ENCODE assay signal across 8 mouse cellular contexts in genomic region chr9:53247953-53248397, GRCm38 (mm10). TPM values are rescaled to one million over a fixed set of nuclear protein-coding genes. Genes with fewer than 3 reads are reported as not detected.
A peak's percentile ranks its signal among the peaks of the same experiment; 100 is the strongest.
DNase-seq lines count a peak whose midpoint lies in the region; ATAC-seq lines count a peak whose summit lies in the region.

Gene Ddx10 (minus strand): TSS chr9:53248053.

- 0 out of 2 replicates have a peak, but pooled peaks cover 2% of the 10 kb centered on the region for H3K4me1 ChIP-seq in brown adipose tissue, adult 24 weeks (ENCODE audit: control insufficient read depth, insufficient read depth, insufficient read length, low read length)
- peaks cover 15% of the 10 kb centered on the region for H3K4me1 ChIP-seq in heart, embryonic 13.5 days
- peaks cover 24% of the 10 kb centered on the region for H3K4me1 ChIP-seq in liver, embryonic 12.5 days
- H3K4me1 ChIP-seq in stomach, embryonic 15.5 days = peaks cover 5% of the 10 kb centered on the region

- under 1% methylated on average over 35 of the region's 35 CpGs for WGBS in heart, embryonic 13.5 days
- under 1% methylated on average over 35 of the region's 35 CpGs for WGBS in liver, embryonic 12.5 days (ENCODE audit: insufficient replicate concordance)
- under 1% methylated on average over 35 of the region's 35 CpGs for WGBS in stomach, embryonic 15.5 days

- peak; percentile 93 for ATAC-seq in heart, embryonic 13.5 days (ENCODE audit: extremely low read depth, insufficient number of reproducible peaks, low FRiP score, low TSS enrichment)
- peak; percentile 99 for ATAC-seq in liver, embryonic 12.5 days
- ATAC-seq in stomach, embryonic 15.5 days (ENCODE audit: insufficient read depth, low FRiP score, low read depth) = peak; percentile 99

- peak; percentile 100 for DNase-seq in CD4-positive, CD25-positive, alpha-beta regulatory T cell, adult 2 months (ENCODE audit: low read depth, low spot score)
- peak; percentile 67 for DNase-seq in fat pad, adult 2 months (ENCODE audit: extremely low read depth, low read depth, low spot score)
- DNase-seq in kidney, postnatal 10 days = peak; percentile 98
- peak; percentile 98 for DNase-seq in natural killer cell, adult 2 months (ENCODE audit: low spot score in 2 of 2)

- H3K4me2 ChIP-seq in heart, embryonic 13.5 days = peak within 1 kb of the TSS; percentile 98
- H3K4me2 ChIP-seq in liver, embryonic 12.5 days = peak within 1 kb of the TSS; percentile 97
- peak within 1 kb of the TSS; percentile 91 for H3K4me2 ChIP-seq in stomach, embryonic 15.5 days

- no peak within 1 kb of the TSS for H3K27ac ChIP-seq in brown adipose tissue, adult 24 weeks (replicated peaks; ENCODE audit: low read depth, low read length)
- no peak within 1 kb of the TSS for H3K27ac ChIP-seq in heart, embryonic 13.5 days (replicated peaks)
- peak within 1 kb of the TSS; percentile 30; the same call in 1 of the 2 replicates for H3K27ac ChIP-seq in liver, embryonic 12.5 days
- H3K27ac ChIP-seq in stomach, embryonic 15.5 days = no peak within 1 kb of the TSS

- peak within 1 kb of the TSS; percentile 90 for H3K9ac ChIP-seq in heart, embryonic 13.5 days
- H3K9ac ChIP-seq in liver, embryonic 12.5 days = peak within 1 kb of the TSS; percentile 81
- peak within 1 kb of the TSS; percentile 77 for H3K9ac ChIP-seq in stomach, embryonic 15.5 days

- peak within 1 kb of the TSS; percentile 72 for H3K4me3 ChIP-seq in brown adipose tissue, adult 24 weeks (ENCODE audit: insufficient read depth, low read depth, low read length)
- peak within 1 kb of the TSS; percentile 95 for H3K4me3 ChIP-seq in heart, embryonic 13.5 days
- H3K4me3 ChIP-seq in liver, embryonic 12.5 days = peak within 1 kb of the TSS; percentile 89
- H3K4me3 ChIP-seq in stomach, embryonic 15.5 days (replicated peaks) = peak within 1 kb of the TSS; percentile 93

- no peaks in the 10 kb centered on the region for H3K36me3 ChIP-seq in heart, embryonic 13.5 days
- H3K36me3 ChIP-seq in liver, embryonic 12.5 days = no peaks in the 10 kb centered on the region
- H3K36me3 ChIP-seq in stomach, embryonic 15.5 days = no peaks in the 10 kb centered on the region

- H3K27me3 ChIP-seq in heart, embryonic 13.5 days (replicated peaks) = 0 out of 2 replicates have a peak, but pooled peaks cover 2% of the 10 kb centered on the region
- H3K27me3 ChIP-seq in liver, embryonic 12.5 days (replicated peaks) = no peaks in the 10 kb centered on the region
- no peaks in the 10 kb centered on the region for H3K27me3 ChIP-seq in stomach, embryonic 15.5 days (replicated peaks)

- no peaks in the 10 kb centered on the region for H3K9me3 ChIP-seq in heart, embryonic 13.5 days
- no peaks in the 10 kb centered on the region for H3K9me3 ChIP-seq in liver, embryonic 12.5 days (replicated peaks)
- no peaks in the 10 kb centered on the region for H3K9me3 ChIP-seq in stomach, embryonic 15.5 days

RNA-seq across cellular contexts. Expression of gene Ddx10, which starts in this region (rescaled TPM):
- 6.0 and 7.8 TPM in 2 replicates for polyA plus RNA-seq in brown adipose tissue, adult 24 weeks (2012; ENCODE audit: insufficient read depth, insufficient read length, missing spikeins)
- polyA plus RNA-seq in heart, embryonic 13.5 days (2015; fragmentation: Nextera tagmentation; extraction: Ambion mirVana) = 16.9 and 17.0 TPM in 2 replicates
- polyA plus RNA-seq in liver, embryonic 12.5 days (2016; fragmentation: Nextera tagmentation; extraction: Ambion mirVana) = 24.3 and 24.6 TPM in 2 replicates
- 24.2 and 26.9 TPM in 2 replicates for polyA plus RNA-seq in stomach, embryonic 15.5 days (2015; fragmentation: Nextera tagmentation; extraction: Ambion mirVana)
